Mouse (Mus musculus) liver, embryonic 14.5 days (tissue): ENCODE data around the gene Il5ra.

Source experiments
- CTCF ChIP-seq: IDR thresholded peaks from 2 replicates; pipeline ENCODE4 v1.5.1; 2016; ENCODE audit warnings: antibody characterized with exemption, low read depth, control low read depth
- EP300 ChIP-seq: IDR thresholded peaks from 2 replicates; pipeline ENCODE4 v1.6.1; 2016; ENCODE audit warnings: antibody characterized with exemption, low read depth

GRCm38 (mm10) chr6:106726078-106726477 lies 22.8 kb downstream of the Il5ra start:
- TF ChIP-seq EP300 (no peak), CTCF (no peak)
